Mouse (Mus musculus) lung, embryonic 14.5 days (tissue): ENCODE measurements around the gene Rapgef4. TPM values are rescaled to one million over a fixed set of nuclear protein-coding genes. Genes with fewer than 3 reads are reported as not detected.

Source experiments
- ATAC-seq: fragments of 200-750 bp; cut with Nextera tagmentation; 2 replicates; pipeline ENCODE4 v1.8.0; 2017; ENCODE audit warnings: mild to moderate bottlenecking, moderate TSS enrichment, moderate library complexity; ENCODE audit not compliant: insufficient read depth
- DNase-seq: peaks from one replicate; pipeline ENCODE4 v3.0.0-alpha.2; 2015
- H3K27ac ChIP-seq: fragments of 300-500 bp; sonication (generic); 2 replicates; pipeline ENCODE4 v1.5.1; 2014; ENCODE audit warnings: low read depth, mild to moderate bottlenecking, moderate library complexity
- H3K27me3 ChIP-seq: fragments of 300-500 bp; sonication (generic); 2 replicates; pipeline ENCODE4 v1.6.1; 2014; ENCODE audit warnings: low read length, control low read depth; ENCODE audit not compliant: insufficient read depth
- H3K36me3 ChIP-seq: fragments of 300-500 bp; sonication (generic); 2 replicates; pipeline ENCODE4 v1.6.1; 2014; ENCODE audit warnings: control low read depth; ENCODE audit not compliant: insufficient read depth
- H3K4me1 ChIP-seq: fragments of 300-500 bp; sonication (generic); 2 replicates; pipeline ENCODE4 v1.6.1; 2014; ENCODE audit warnings: antibody characterized with exemption, control low read depth; ENCODE audit not compliant: insufficient read depth
- H3K4me2 ChIP-seq: fragments of 300-500 bp; sonication (generic); 2 replicates; pipeline ENCODE4 v1.6.1; 2014; ENCODE audit warnings: mild to moderate bottlenecking
- H3K4me3 ChIP-seq: fragments of 300-500 bp; sonication (generic); 2 replicates; pipeline ENCODE4 v1.5.1; 2014; ENCODE audit warnings: low read depth, low read length
- H3K9ac ChIP-seq: fragments of 300-500 bp; sonication (generic); 2 replicates; pipeline ENCODE4 v1.6.1; 2014
- H3K9me3 ChIP-seq: fragments of 300-500 bp; sonication (generic); 2 replicates; pipeline ENCODE4 v1.6.1; 2016; ENCODE audit warnings: low read depth, low read length, control low read depth
- CTCF ChIP-seq: IDR thresholded peaks from 2 replicates; pipeline ENCODE4 v1.5.1; 2016; ENCODE audit warnings: antibody characterized with exemption, low read depth
- WGBS: fragments of 180-500 bp; shearing (Covaris S2); extraction: QIAGEN DNeasy Blood & Tissue Kit; methylation state at CpG from one replicate; pipeline ENCODE4 v1.1.7; 2014; 5-methylcytosine and 5-hydroxymethylcytosine counted together
- polyA plus RNA-seq: library from polyadenylated mRNA; unstranded; fragments of >200 nt; fragmentation: Nextera tagmentation; extraction: Ambion mirVana; gene quantifications from 2 replicates; pipeline ENCODE4 v1.2.1, GENCODE M21; 2014

Gene Rapgef4
- polyA plus RNA-seq, 1 experiment from 2014 or later, result 3.5 TPM

DNA sequence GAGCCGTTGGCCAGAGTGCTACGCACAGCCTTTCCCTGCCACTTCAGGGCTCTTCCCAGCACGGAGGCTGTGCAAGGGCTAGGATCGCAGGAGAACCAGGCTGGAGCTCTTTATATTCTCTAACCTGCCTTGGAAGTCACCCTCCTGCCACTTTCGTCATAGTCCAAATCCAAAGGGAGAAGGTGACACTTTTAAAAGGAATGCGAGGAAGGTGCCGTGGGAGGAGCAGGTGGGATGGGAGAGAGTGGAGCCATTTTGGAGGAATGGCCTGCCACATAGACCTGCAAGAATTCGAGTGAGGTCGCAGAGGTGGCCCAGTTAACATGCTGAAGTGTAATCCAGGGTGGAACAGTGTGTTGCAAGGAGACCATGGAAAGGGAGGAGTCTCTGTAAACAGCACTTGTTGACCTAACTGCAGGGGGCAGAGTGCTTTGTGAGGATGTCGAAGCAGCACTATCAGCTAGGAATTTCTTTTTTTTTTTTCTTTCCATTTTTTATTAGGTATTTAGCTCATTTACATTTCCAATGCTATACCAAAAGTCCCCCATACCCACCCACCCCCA lies 94.0 kb downstream of the Rapgef4 start:
- 66% methylated on average over 10 of the region's 10 CpGs for WGBS
- Histone ChIP-seq H3K27me3 (no peaks in the 10 kb centered on the region), H3K36me3 (no peaks in the 10 kb centered on the region), H3K9ac (no peak overlapping the region), H3K4me3 (no peak overlapping the region), H3K4me1 (no peaks in the 10 kb centered on the region), H3K4me2 (no peak overlapping the region), H3K27ac (no peak overlapping the region), H3K9me3 (no peaks in the 10 kb centered on the region)
- ATAC-seq (no peak), DNase-seq (no peak)
- TF ChIP-seq CTCF, result no peak

DNA sequence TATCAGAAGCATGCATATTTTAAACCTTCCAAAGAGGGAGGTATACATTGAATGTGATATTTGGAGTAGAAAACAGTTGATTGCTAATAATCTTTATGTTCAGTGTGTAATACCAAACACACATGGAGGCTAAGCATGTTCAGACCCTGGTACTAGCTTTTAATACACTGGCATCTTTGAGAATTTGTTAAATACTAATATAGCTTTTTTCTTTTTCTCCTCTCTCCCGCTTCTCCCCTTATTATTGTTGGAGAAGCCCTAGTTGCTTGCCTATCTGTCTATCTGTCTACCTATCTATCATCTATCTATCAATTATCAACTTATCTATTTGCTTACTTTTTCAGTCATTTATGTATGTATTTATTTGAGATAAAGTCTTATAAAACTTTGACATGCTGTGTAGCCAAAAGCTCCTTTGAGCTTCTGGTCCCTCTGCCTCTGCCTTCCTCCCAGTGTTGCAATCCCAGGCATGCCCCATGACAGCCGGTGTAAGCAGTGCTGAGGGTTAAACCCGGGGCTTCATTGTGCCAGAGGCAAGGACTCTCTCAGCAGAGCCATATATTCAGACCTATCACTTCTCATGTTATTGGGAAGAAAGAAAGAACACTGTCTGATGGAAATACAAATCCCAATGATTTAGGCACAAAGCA lies 96.6 kb downstream of the Rapgef4 start:
- H3K4me3 ChIP-seq, result no peak overlapping the region
- H3K4me2 ChIP-seq, result no peak overlapping the region
- no peak for TF ChIP-seq CTCF
- no peak overlapping the region for H3K9ac ChIP-seq
- no peaks in the 10 kb centered on the region for H3K9me3 ChIP-seq
- no peaks in the 10 kb centered on the region for H3K4me1 ChIP-seq
- ATAC-seq, result no peak
- H3K27me3 ChIP-seq, result no peaks in the 10 kb centered on the region
- H3K27ac ChIP-seq, result no peak overlapping the region
- WGBS, result 63% methylated on average over 3 of the region's 3 CpGs
- no peaks in the 10 kb centered on the region for H3K36me3 ChIP-seq
- no peak for DNase-seq

DNA sequence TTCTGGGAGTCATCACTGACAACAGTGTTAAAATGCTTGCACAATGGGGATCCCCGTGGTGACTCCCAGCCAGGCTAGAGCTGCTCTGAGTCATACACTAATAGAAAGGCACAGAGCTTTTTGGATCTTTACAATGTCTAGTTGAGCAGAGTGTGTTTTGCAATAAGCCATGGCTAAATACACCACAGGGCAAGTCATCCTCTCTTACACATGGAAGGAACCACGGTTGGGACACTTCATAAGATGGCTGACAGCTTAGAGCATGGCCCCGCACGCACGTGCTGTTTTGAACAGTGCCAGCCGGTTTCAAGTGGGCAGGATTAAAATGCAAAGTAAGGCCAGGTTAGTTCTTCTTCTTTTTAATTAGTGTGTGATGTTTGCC lies 97.1 kb downstream of the Rapgef4 start:
- Histone ChIP-seq H3K4me1 (no peaks in the 10 kb centered on the region), H3K36me3 (no peaks in the 10 kb centered on the region), H3K9me3 (no peaks in the 10 kb centered on the region), H3K4me2 (no peak overlapping the region), H3K27me3 (no peaks in the 10 kb centered on the region), H3K27ac (no peak overlapping the region), H3K4me3 (no peak overlapping the region), H3K9ac (no peak overlapping the region)
- ATAC-seq (no peak), DNase-seq (no peak)
- TF ChIP-seq CTCF, result no peak
- 75% methylated on average over 6 of the region's 6 CpGs for WGBS

DNA sequence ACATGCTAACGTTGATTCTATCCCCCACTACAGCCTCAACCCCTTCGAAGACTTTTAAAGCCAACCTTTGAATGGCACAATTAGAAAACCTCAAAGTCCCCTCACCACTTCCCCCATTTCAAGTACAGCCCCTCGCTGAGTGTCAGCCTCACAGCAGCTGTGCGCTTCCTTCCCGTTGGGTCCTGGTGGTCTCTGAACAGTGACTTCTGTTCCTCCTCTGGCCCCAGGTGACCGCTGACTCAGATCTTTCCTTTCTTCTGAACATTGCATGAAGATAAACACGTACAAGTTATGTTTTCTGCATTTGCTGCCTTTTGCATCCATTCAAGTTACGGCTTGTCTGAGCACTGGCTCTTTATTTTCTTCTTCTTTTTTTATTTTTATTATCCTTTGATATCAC lies 98.1 kb downstream of the Rapgef4 start:
- TF ChIP-seq CTCF, result no peak

DNA sequence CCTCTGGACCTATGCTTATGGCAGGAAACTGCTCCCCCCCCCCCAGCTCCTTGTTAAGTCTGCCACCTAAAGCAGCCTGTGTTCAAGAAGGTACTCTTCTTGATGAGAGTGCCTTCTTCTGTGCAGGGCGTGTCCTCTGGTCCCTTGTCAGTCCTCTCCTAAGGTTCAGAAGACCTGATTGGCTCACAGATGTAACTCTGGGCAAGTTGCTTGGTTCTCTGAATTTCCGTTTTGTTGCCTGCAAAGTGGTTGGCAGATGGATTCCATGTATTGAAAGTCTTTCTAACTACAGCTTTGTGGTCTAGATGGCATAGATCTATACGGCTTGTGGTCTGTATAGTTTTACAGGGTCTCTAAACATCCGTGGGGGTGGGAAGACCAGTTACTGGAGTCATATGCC lies 101.8 kb downstream of the Rapgef4 start:
- Histone ChIP-seq H3K9ac (no peak overlapping the region), H3K4me1 (no peaks in the 10 kb centered on the region), H3K9me3 (no peaks in the 10 kb centered on the region), H3K4me2 (no peak overlapping the region), H3K27me3 (no peaks in the 10 kb centered on the region), H3K36me3 (no peaks in the 10 kb centered on the region), H3K4me3 (no peak overlapping the region), H3K27ac (no peak overlapping the region)
- 89% methylated on average over 4 of the region's 4 CpGs for WGBS
- TF ChIP-seq CTCF, result no peak
- no peak for ATAC-seq
- DNase-seq, result no peak

More for the DNA sequence above, 98.1 kb downstream of the Rapgef4 start:
- no peak overlapping the region for H3K9ac ChIP-seq
- no peak overlapping the region for H3K27ac ChIP-seq
- ATAC-seq (no peak), DNase-seq (no peak)
- no peaks in the 10 kb centered on the region for H3K27me3 ChIP-seq
- 75% methylated on average over 8 of the region's 8 CpGs for WGBS
- no peak overlapping the region for H3K4me3 ChIP-seq
- H3K9me3 ChIP-seq, result no peaks in the 10 kb centered on the region
- H3K4me1 ChIP-seq, result no peaks in the 10 kb centered on the region
- H3K36me3 ChIP-seq, result no peaks in the 10 kb centered on the region
- no peak overlapping the region for H3K4me2 ChIP-seq

DNA sequence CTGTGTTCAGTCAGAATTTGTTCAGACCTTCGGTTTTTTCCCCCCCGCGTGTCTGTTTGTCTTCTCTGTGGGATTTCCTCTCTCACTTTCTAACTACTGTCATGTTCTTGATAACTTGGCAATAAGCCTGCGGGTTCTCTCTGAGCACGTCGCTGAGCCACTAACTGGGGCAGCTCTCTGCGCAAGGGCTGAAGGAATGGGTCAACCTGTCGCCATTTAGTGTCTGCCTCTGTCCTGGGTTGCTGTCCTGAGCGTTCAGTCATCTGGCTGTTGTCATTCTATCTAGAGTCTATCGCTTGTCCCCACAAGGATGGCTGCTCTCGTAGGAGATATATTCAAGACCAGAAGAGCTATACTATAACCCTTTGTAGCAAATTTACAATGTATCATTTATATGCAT lies 107.8 kb downstream of the Rapgef4 start:
- 71% methylated on average over 11 of the region's 11 CpGs for WGBS
- no peak overlapping the region for H3K27ac ChIP-seq
- H3K27me3 ChIP-seq, result no peaks in the 10 kb centered on the region
- DNase-seq (no peak), ATAC-seq (no peak)
- H3K4me3 ChIP-seq, result no peak overlapping the region
- no peak overlapping the region for H3K9ac ChIP-seq
- peaks cover 4% of the 10 kb centered on the region for H3K4me1 ChIP-seq
- TF ChIP-seq CTCF, result no peak
- H3K4me2 ChIP-seq, result no peak overlapping the region
- H3K36me3 ChIP-seq, result no peaks in the 10 kb centered on the region
- H3K9me3 ChIP-seq, result no peaks in the 10 kb centered on the region

DNA sequence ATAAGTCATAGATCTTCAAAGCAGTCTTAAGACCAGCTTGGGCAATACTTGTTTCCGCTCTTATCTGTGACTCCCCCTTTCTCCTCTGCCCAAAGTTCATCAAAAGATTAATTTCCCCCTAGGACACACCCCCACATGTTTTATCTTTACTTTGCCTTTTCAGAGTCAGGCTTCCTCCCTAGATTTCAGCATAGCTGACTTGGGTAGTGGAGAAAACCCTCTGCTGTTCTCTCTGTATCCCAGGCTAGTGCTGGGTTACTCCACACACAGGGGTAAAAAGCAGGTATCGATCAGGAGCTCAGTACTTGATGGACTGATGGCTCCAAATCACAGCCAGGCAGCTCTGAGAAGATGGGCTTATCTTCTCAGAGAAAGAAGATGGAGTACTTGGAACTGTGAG lies 109.0 kb downstream of the Rapgef4 start:
- Histone ChIP-seq H3K36me3 (no peaks in the 10 kb centered on the region), H3K27ac (no peak overlapping the region), H3K4me1 (peaks cover 10% of the 10 kb centered on the region), H3K9ac (no peak overlapping the region), H3K27me3 (no peaks in the 10 kb centered on the region), H3K4me2 (no peak overlapping the region), H3K4me3 (no peak overlapping the region), H3K9me3 (no peaks in the 10 kb centered on the region)
- WGBS, result 68% methylated on average over 2 of the region's 2 CpGs
- TF ChIP-seq CTCF, result no peak
- no peak for ATAC-seq
- no peak for DNase-seq
